Mouse (Mus musculus): ENCODE results near the gene Cstb.

DNA sequence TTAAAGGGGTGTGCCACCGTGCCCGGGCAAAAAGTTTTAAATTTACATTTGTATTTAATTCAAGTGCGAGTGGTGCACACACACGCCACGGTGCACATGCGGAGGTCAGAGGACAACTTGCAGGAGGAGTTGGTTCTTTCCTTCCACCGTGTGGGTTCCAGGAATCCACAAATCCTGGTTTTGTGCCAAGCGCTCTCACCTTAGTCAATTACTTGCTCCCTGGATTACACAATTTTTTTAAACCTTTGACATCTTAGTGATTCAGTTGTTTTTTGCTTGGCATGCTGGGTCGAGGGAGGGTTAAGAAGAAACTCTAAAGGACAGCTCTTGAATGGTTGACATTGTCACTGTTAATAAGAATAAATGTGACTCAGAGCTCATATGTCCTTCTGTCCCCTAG lies 41.2 kb downstream of the Cstb start:
- TF ChIP-seq CTCF (IDR thresholded peaks at IDR 0.05 in 2 of 3, conservative IDR thresholded peaks at IDR 0.05 in 1 of 3; ENCODE audit: control insufficient read depth in 1 of 3, insufficient read depth in 1 of 3, low read depth in 2 of 3, low read length in 3 of 3, poor library complexity in 1 of 3, severe bottlenecking in 1 of 3) (no peak), ZC3H11A (IDR thresholded peaks at IDR 0.05; ENCODE audit: low read depth, low read length) (no peak)
